Mouse (Mus musculus): ENCODE measurements around the gene C1s1. TPM values are rescaled to one million over a fixed set of nuclear protein-coding genes. Genes with fewer than 3 reads are reported as not detected.

Gene C1s1
- total RNA-seq, 4 experiments from 2014 or later, result 0.59 to 1.7 (median 1.2) TPM

Other genes starting within 250 kb of the C1s1 start
- 1 to 10 TPM; 2.1 to 2.8 (median 2.4) TPM for gene Cd163, start 237.7 kb downstream of the C1s1 start, total RNA-seq (2022)
- gene Pex5, start 127.3 kb downstream of the C1s1 start, total RNA-seq (2022), result 10 to 100 TPM; 47.1 to 62.7 (median 57.5) TPM
- 100 to 1,000 TPM; 249 to 296 (median 280) TPM for gene Clstn3, start 77.6 kb downstream of the C1s1 start, total RNA-seq (2022)
- under 1 TPM; 0.39 to 0.67 (median 0.60) TPM for gene C1rl, start 49.2 kb downstream of the C1s1 start, total RNA-seq (2022)
- 1 to 10 TPM in 3 of 4 experiments, under 1 TPM in 1; 0.89 to 1.9 (median 1.3) TPM for gene C1ra, start 30.0 kb downstream of the C1s1 start, total RNA-seq (2022)
- not detected for gene C1rb, start 27.9 kb upstream of the C1s1 start, total RNA-seq (2022)
- under 1 TPM; 0.23 to 0.68 (median 0.44) TPM for gene C1s2, start 93.7 kb upstream of the C1s1 start, total RNA-seq (2022)
- gene Lpcat3, start 120.7 kb upstream of the C1s1 start, total RNA-seq (2022), result 10 to 100 TPM; 24.1 to 38.4 (median 31.4) TPM
- gene Emg1, start 169.8 kb upstream of the C1s1 start, total RNA-seq (2022), result 10 to 100 TPM; 50.1 to 57.2 (median 52.5) TPM
- 100 to 1,000 TPM; 118 to 123 (median 120) TPM for gene Phb2, start 170.0 kb upstream of the C1s1 start, total RNA-seq (2022)
- gene Ptpn6, start 196.4 kb upstream of the C1s1 start, total RNA-seq (2022), result 10 to 100 TPM in 2 of 4 experiments, 1 to 10 TPM in 2; 2.2 to 24.3 (median 13.4) TPM
- gene Grcc10, start 199.0 kb upstream of the C1s1 start, total RNA-seq (2022), result 100 to 1,000 TPM; 311 to 385 (median 325) TPM
- 1 to 10 TPM in 1 of 4 experiments, not detected in 3; 5.1 TPM for gene Gm45234, start 213.7 kb upstream of the C1s1 start, total RNA-seq (2022)
- gene Atn1, start 214.2 kb upstream of the C1s1 start, total RNA-seq (2022), result 100 to 1,000 TPM; 138 to 158 (median 147) TPM
- 1,000 to 10,000 TPM in 3 of 4 experiments, 100 to 1,000 TPM in 1; 993 to 1,113 (median 1,027) TPM for gene Eno2, start 227.3 kb upstream of the C1s1 start, total RNA-seq (2022)
- gene Lrrc23, start 237.4 kb upstream of the C1s1 start, total RNA-seq (2022), result 1 to 10 TPM; 2.3 to 5.1 (median 3.3) TPM